Mouse (Mus musculus): ENCODE measurements around the gene Dek. TPM values are rescaled to one million over a fixed set of nuclear protein-coding genes. Genes with fewer than 3 reads are reported as not detected.

Dek gene
- polyA plus RNA-seq, 1 experiment from 2014 or later: 187 TPM

GRCm38 (mm10) chr13:47043030-47043680, 62.8 kb downstream of the Dek start, which contains the start of gene Kdm1b:
Gene Kdm1b (plus strand): TSS chr13:47043499.
- H3K9ac ChIP-seq (ENCODE audit: low read depth, low read length): peak within 1 kb of the TSS; percentile 78
- H3K4me2 ChIP-seq (ENCODE audit: low read length): peak within 1 kb of the TSS; percentile 99
- H3K9me3 ChIP-seq (replicated peaks; ENCODE audit: low read length): no peaks in the 10 kb centered on the region
- under 1% methylated on average over 48 of the region's 48 CpGs for WGBS
- peak within 1 kb of the TSS; percentile 78 for H3K27ac ChIP-seq
- H3K36me3 ChIP-seq (ENCODE audit: insufficient read depth, low read length): no peaks in the 10 kb centered on the region
- peak within 1 kb of the TSS; percentile 69 for H3K4me3 ChIP-seq (replicated peaks; ENCODE audit: low read depth, low read length)
- peaks cover 8% of the 10 kb centered on the region; the same call in 1 of the 2 replicates for H3K4me1 ChIP-seq (replicated peaks; ENCODE audit: insufficient read depth, low read length)
- DNase-seq (ENCODE audit: low spot score) (peak; percentile 98), ATAC-seq (replicated peaks; ENCODE audit: low FRiP score, low read depth) (peak; percentile 97)
- TF ChIP-seq CTCF (IDR thresholded peaks at IDR 0.05; ENCODE audit: low read depth): no peak
- H3K27me3 ChIP-seq (ENCODE audit: insufficient read depth, low read length): no peaks in the 10 kb centered on the region

DNA sequence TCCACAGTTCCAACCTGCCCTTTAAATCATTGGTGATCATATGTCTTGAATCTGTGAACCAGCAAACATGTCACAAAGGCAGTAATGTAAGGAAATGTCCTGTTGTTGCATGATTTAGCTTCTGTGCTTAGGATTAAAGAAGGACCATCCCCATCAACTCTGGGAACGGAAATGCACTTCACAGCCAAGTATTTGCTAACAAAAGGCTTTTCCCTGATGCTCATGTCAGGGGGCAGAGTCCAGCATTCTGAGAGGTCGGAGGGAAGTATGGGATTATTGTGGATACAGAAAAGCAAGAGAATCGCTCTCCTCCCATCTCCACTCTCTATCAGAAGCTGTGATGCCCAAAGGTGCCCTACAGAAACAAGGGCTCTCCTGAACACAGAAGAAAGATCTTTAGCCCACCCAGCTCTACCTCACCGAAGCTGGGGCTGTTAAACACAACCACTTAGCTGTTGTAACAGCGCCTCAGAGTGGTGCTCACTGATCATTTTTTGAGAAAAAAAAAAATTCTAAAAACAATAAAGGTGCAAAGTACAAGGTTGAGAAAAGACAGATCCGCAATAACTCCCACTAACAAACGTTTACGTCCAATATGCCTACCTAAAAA, 63.9 kb downstream of the Dek start:
- TF ChIP-seq CTCF (IDR thresholded peaks at IDR 0.05; ENCODE audit: low read depth): no peak; the same call in 1 of the 2 replicates
- ATAC-seq (replicated peaks; ENCODE audit: low FRiP score, low read depth): no peak
- H3K9me3 ChIP-seq (replicated peaks; ENCODE audit: low read length): no peaks in the 10 kb centered on the region
- WGBS: 50% methylated on average over 8 of the region's 8 CpGs
- peak; percentile 56 for DNase-seq (ENCODE audit: low spot score)
- peaks cover 8% of the 10 kb centered on the region; the same call in 1 of the 2 replicates for H3K4me1 ChIP-seq (replicated peaks; ENCODE audit: insufficient read depth, low read length)
- H3K4me2 ChIP-seq (ENCODE audit: low read length): peak overlapping the region; percentile 99
- no peaks in the 10 kb centered on the region for H3K27me3 ChIP-seq (ENCODE audit: insufficient read depth, low read length)
- H3K4me3 ChIP-seq (replicated peaks; ENCODE audit: low read depth, low read length): peak overlapping the region; percentile 69; the same call in 1 of the 2 replicates
- peak overlapping the region; percentile 1; the same call in 1 of the 2 replicates for H3K9ac ChIP-seq (ENCODE audit: low read depth, low read length)
- H3K27ac ChIP-seq: peak overlapping the region; percentile 75; the same call in 1 of the 2 replicates
- no peaks in the 10 kb centered on the region for H3K36me3 ChIP-seq (ENCODE audit: insufficient read depth, low read length)

- no peak overlapping the region for H3K9ac ChIP-seq (ENCODE audit: low read depth, low read length)
- TF ChIP-seq CTCF (IDR thresholded peaks at IDR 0.05; ENCODE audit: low read depth): no peak
- H3K27me3 ChIP-seq (ENCODE audit: insufficient read depth, low read length): no peaks in the 10 kb centered on the region
- H3K9me3 ChIP-seq (replicated peaks; ENCODE audit: low read length): no peaks in the 10 kb centered on the region
- no peak for DNase-seq (ENCODE audit: low spot score)
- peaks cover 8% of the 10 kb centered on the region; the same call in 1 of the 2 replicates for H3K4me1 ChIP-seq (replicated peaks; ENCODE audit: insufficient read depth, low read length)
- no peaks in the 10 kb centered on the region for H3K36me3 ChIP-seq (ENCODE audit: insufficient read depth, low read length)
- H3K4me3 ChIP-seq (replicated peaks; ENCODE audit: low read depth, low read length): no peak overlapping the region
- 64% methylated on average over 5 of the region's 5 CpGs for WGBS
- no peak for ATAC-seq (replicated peaks; ENCODE audit: low FRiP score, low read depth)
- H3K4me2 ChIP-seq (ENCODE audit: low read length): no peak overlapping the region
- 0 out of 2 replicates have a peak overlapping the region, but pooled peaks have one; percentile 61 for H3K27ac ChIP-seq
These were observed 65.9 kb downstream of the Dek start for GRCm38 (mm10) chr13:47040061-47040460.

DNA sequence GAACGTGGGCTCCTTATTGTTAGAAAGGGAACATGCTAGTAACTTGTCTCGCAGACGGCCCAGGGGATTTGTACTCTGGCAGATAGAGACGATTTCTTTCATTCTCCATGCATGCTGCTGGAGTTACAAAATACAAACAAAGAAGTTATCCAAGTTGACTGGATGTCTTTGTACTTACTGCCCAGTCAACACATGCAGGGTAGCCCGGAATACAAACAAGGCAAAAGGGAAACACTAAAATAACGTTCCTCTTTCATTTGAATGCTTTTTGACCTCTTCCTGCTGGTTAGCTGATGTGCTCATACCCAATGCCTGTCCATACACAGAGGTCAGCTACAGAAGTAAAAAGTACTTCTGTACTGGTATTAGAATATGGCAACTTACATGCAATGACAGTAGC, 68.1 kb downstream of the Dek start:
- H3K9ac ChIP-seq (ENCODE audit: low read depth, low read length): no peak overlapping the region
- H3K27ac ChIP-seq: no peak overlapping the region
- no peaks in the 10 kb centered on the region for H3K36me3 ChIP-seq (ENCODE audit: insufficient read depth, low read length)
- H3K9me3 ChIP-seq (replicated peaks; ENCODE audit: low read length): no peaks in the 10 kb centered on the region
- TF ChIP-seq CTCF (IDR thresholded peaks at IDR 0.05; ENCODE audit: low read depth): no peak
- no peaks in the 10 kb centered on the region for H3K4me1 ChIP-seq (replicated peaks; ENCODE audit: insufficient read depth, low read length)
- ATAC-seq (replicated peaks; ENCODE audit: low FRiP score, low read depth): no peak
- H3K4me3 ChIP-seq (replicated peaks; ENCODE audit: low read depth, low read length): no peak overlapping the region
- WGBS: 83% methylated on average over 6 of the region's 6 CpGs
- DNase-seq (ENCODE audit: low spot score): no peak
- H3K27me3 ChIP-seq (ENCODE audit: insufficient read depth, low read length): no peaks in the 10 kb centered on the region
- no peak overlapping the region for H3K4me2 ChIP-seq (ENCODE audit: low read length)

Other genes with a start within 250 kb of the Dek start
- 11.2 and 13.1 TPM in 2 replicates for gene Kif13a, start 176.3 kb downstream of the Dek start, polyA plus RNA-seq (2015; fragmentation: Nextera tagmentation; extraction: Ambion mirVana)
- gene Nhlrc1, start 91.4 kb downstream of the Dek start, polyA plus RNA-seq (2015; fragmentation: Nextera tagmentation; extraction: Ambion mirVana): 2.3 and 2.7 TPM in 2 replicates
- 11.6 and 12.9 TPM in 2 replicates for gene Kdm1b, start 62.7 kb downstream of the Dek start, polyA plus RNA-seq (2015; fragmentation: Nextera tagmentation; extraction: Ambion mirVana)
- 55.3 and 55.8 TPM in 2 replicates for gene Tpmt, start 61.5 kb downstream of the Dek start, polyA plus RNA-seq (2015; fragmentation: Nextera tagmentation; extraction: Ambion mirVana)
- gene Rnf144b, start 16.5 kb upstream of the Dek start, polyA plus RNA-seq (2015; fragmentation: Nextera tagmentation; extraction: Ambion mirVana): 1.1 and 1.6 TPM in 2 replicates

All from kidney, postnatal 0 days (tissue).